Mouse (Mus musculus) midbrain, postnatal 0 days (tissue): ENCODE measurements around the gene Ptgs1. TPM values are rescaled to one million over a fixed set of nuclear protein-coding genes. Genes with fewer than 3 reads are reported as not detected.

Experiments
- ATAC-seq: fragments of 200-750 bp; cut with Nextera tagmentation; 2 replicates; pipeline ENCODE4 v1.8.0; 2017; ENCODE audit warnings: moderate number of reproducible peaks, mild to moderate bottlenecking, moderate TSS enrichment, moderate library complexity; ENCODE audit not compliant: low FRiP score
- DNase-seq: peaks from one replicate; pipeline ENCODE4 v3.0.0-alpha.2; 2015; ENCODE audit warnings: low spot score
- H3K27ac ChIP-seq: fragments of 300-500 bp; sonication (generic); 2 replicates; pipeline ENCODE4 v1.5.1; 2014; ENCODE audit warnings: low read depth, mild to moderate bottlenecking, low read length, mixed read lengths
- H3K27me3 ChIP-seq: fragments of 300-500 bp; sonication (generic); 2 replicates; pipeline ENCODE4 v1.6.1; 2014; ENCODE audit warnings: low read length, control low read depth, mixed read lengths; ENCODE audit not compliant: insufficient read depth
- H3K36me3 ChIP-seq: fragments of 300-500 bp; sonication (generic); 2 replicates; pipeline ENCODE4 v1.6.1; 2014; ENCODE audit warnings: low read length, control low read depth, mixed read lengths; ENCODE audit not compliant: insufficient read depth
- H3K4me1 ChIP-seq: fragments of 300-500 bp; sonication (generic); 2 replicates; pipeline ENCODE4 v1.6.1; 2014; ENCODE audit warnings: mild to moderate bottlenecking, control low read depth, antibody characterized with exemption, low read length, mixed read lengths; ENCODE audit not compliant: insufficient read depth
- H3K4me2 ChIP-seq: fragments of 300-500 bp; sonication (generic); 2 replicates; pipeline ENCODE4 v1.6.1; 2014; ENCODE audit warnings: low read depth, mild to moderate bottlenecking, low read length, mixed read lengths; ENCODE audit not compliant: poor library complexity, severe bottlenecking
- H3K4me3 ChIP-seq: fragments of 300-500 bp; sonication (generic); 2 replicates; pipeline ENCODE4 v1.5.1; 2014; ENCODE audit warnings: low read depth, mild to moderate bottlenecking, low read length, moderate library complexity
- H3K9ac ChIP-seq: fragments of 300-500 bp; sonication (generic); replicated peaks from 2 replicates; pipeline ENCODE4 v1.6.1; 2014; ENCODE audit warnings: mild to moderate bottlenecking, low read length, moderate library complexity, mixed read lengths; ENCODE audit not compliant: poor library complexity, severe bottlenecking
- H3K9me3 ChIP-seq: fragments of 300-500 bp; sonication (generic); 2 replicates; pipeline ENCODE4 v1.6.1; 2016; ENCODE audit warnings: low read length, control low read depth
- CTCF ChIP-seq: IDR thresholded peaks from 2 replicates; pipeline ENCODE4 v1.5.1; 2016; ENCODE audit warnings: antibody characterized with exemption, mild to moderate bottlenecking
- WGBS: fragments of 180-500 bp; shearing (Covaris S2); extraction: QIAGEN DNeasy Blood & Tissue Kit; methylation state at CpG from one replicate; pipeline ENCODE4 v1.1.7; 2014; 5-methylcytosine and 5-hydroxymethylcytosine counted together
- polyA plus RNA-seq: library from polyadenylated mRNA; unstranded; fragments of >200 nt; fragmentation: Nextera tagmentation; extraction: Ambion mirVana; gene quantifications from 2 replicates; pipeline ENCODE4 v1.2.1, GENCODE M21; 2015
- total RNA-seq: library from RNA; depleted of rRNA; stranded (reverse); fragments of >200 nt; gene quantifications from 2 replicates; pipeline ENCODE4 v1.2.3, GENCODE M21; 2014

Ptgs1 gene
- total and polyA plus RNA-seq, 2 experiments from 2014 or later: 6.6 to 10.5 TPM

- no peaks in the 10 kb centered on the region for H3K27me3 ChIP-seq
- H3K9ac ChIP-seq: no peak overlapping the region
- DNase-seq (no peak), ATAC-seq (no peak)
- H3K9me3 ChIP-seq: no peaks in the 10 kb centered on the region
- no peaks in the 10 kb centered on the region for H3K36me3 ChIP-seq
- TF ChIP-seq CTCF: no peak
- WGBS: 63% methylated on average over 5 of the region's 5 CpGs
- no peak overlapping the region for H3K4me2 ChIP-seq
- H3K4me1 ChIP-seq: no peaks in the 10 kb centered on the region
- H3K4me3 ChIP-seq: no peak overlapping the region
- H3K27ac ChIP-seq: no peak overlapping the region
Measured at GRCm38 (mm10) chr2:36243892-36244309, 13.7 kb downstream of the Ptgs1 start.

DNA sequence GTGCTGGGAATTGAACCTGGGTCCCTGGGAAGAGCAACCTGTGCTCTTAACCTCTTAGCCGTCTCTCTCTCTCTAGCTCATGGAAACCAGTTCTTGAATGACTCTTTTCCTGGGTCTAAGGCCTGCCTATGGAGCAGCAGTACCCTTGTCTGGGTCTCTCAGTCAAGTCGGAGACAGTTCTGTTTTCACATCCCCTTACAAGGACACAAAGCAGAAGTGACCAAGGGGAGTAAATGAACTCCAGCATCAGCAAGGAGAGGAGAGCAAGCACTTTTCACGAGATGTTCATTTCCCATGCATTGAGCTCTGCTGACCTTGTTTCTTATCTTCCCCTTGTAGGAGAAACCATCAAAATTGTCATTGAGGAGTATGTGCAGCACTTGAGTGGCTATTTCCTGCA lies 14.5 kb downstream of the Ptgs1 start:
- TF ChIP-seq CTCF: no peak
- no peaks in the 10 kb centered on the region for H3K9me3 ChIP-seq
- no peak overlapping the region for H3K4me2 ChIP-seq
- H3K27me3 ChIP-seq: no peaks in the 10 kb centered on the region
- ATAC-seq (no peak), DNase-seq (no peak)
- no peak overlapping the region for H3K9ac ChIP-seq
- H3K36me3 ChIP-seq: no peaks in the 10 kb centered on the region
- no peaks in the 10 kb centered on the region for H3K4me1 ChIP-seq
- H3K4me3 ChIP-seq: no peak overlapping the region
- no peak overlapping the region for H3K27ac ChIP-seq
- WGBS: 90% methylated on average over 3 of the region's 3 CpGs

DNA sequence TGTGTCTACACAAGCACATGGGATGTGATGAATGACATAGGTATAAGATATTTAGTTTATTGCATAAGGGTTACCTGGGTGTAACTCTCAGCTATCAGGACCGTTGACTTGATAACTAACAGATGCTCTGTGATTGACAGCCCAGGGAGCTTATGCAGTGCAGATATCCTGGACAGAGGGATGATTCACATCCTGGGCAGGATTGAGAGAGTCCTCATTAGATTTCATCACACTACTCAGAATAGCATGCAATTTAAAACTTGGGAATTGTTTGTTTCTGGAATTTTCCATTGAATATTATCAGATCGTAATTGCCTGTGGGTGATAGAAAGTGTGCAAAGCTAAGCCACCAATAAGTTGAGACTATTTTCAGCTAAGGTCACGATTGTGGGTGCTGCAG lies 17.7 kb downstream of the Ptgs1 start:
- no peak overlapping the region for H3K9ac ChIP-seq
- no peaks in the 10 kb centered on the region for H3K36me3 ChIP-seq
- H3K4me1 ChIP-seq: no peaks in the 10 kb centered on the region
- H3K27ac ChIP-seq: no peak overlapping the region
- H3K4me2 ChIP-seq: no peak overlapping the region
- DNase-seq (no peak), ATAC-seq (no peak)
- TF ChIP-seq CTCF: no peak
- H3K9me3 ChIP-seq: no peaks in the 10 kb centered on the region
- 83% methylated on average over 3 of the region's 3 CpGs for WGBS
- H3K27me3 ChIP-seq: no peaks in the 10 kb centered on the region
- H3K4me3 ChIP-seq: no peak overlapping the region

DNA sequence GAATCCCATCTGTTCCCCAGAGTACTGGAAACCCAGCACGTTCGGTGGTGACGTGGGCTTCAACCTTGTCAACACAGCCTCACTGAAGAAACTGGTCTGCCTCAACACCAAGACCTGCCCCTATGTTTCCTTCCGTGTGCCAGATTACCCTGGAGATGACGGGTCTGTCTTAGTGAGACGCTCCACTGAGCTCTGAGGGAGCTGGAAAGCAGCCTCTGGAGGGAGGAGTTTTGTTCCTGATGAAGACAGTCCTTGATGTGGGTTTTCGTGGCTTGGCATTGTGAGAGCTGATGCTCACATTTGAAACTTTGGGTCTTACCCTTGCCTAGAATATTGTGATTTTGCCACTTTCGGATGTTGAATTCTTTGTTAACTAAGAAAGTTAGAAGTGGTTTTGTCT lies 20.9 kb downstream of the Ptgs1 start:
- H3K9me3 ChIP-seq: no peaks in the 10 kb centered on the region
- ATAC-seq (no peak), DNase-seq (no peak)
- no peak overlapping the region for H3K4me3 ChIP-seq
- TF ChIP-seq CTCF: no peak
- no peak overlapping the region for H3K4me2 ChIP-seq
- no peaks in the 10 kb centered on the region for H3K4me1 ChIP-seq
- no peak overlapping the region for H3K9ac ChIP-seq
- H3K27me3 ChIP-seq: no peaks in the 10 kb centered on the region
- H3K27ac ChIP-seq: no peak overlapping the region
- H3K36me3 ChIP-seq: no peaks in the 10 kb centered on the region
- 83% methylated on average over 8 of the region's 8 CpGs for WGBS

- Histone ChIP-seq H3K4me2 (no peak overlapping the region), H3K36me3 (no peaks in the 10 kb centered on the region), H3K27ac (no peak overlapping the region), H3K4me3 (no peak overlapping the region), H3K9me3 (no peaks in the 10 kb centered on the region), H3K9ac (no peak overlapping the region), H3K4me1 (no peaks in the 10 kb centered on the region), H3K27me3 (no peaks in the 10 kb centered on the region)
- TF ChIP-seq CTCF: no peak
- 90% methylated on average over 4 of the region's 4 CpGs for WGBS
- ATAC-seq (no peak), DNase-seq (no peak)
Measured at GRCm38 (mm10) chr2:36252505-36252904, 22.3 kb downstream of the Ptgs1 start.

DNA sequence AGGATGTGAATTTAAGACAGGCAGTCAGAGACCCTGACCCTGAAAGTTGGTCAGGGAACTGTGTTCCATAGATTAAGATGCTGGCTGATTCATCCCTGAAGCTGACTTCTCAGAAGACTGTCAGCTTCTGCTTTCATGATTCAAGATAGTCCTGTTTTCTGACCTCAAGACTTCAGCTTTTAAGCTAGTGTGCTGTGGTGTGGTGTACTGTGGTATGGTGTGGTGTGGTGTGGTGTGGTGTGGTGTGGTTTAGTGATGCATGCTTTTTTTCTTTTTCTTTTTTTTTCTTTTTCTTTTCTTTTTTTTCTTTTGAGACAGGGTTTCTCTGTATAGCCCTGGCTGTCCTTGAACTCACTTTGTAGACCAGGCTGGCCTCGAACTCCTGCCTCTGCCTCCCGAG lies 24.2 kb downstream of the Ptgs1 start:
- Histone ChIP-seq H3K27me3 (no peaks in the 10 kb centered on the region), H3K36me3 (no peaks in the 10 kb centered on the region), H3K9ac (no peak overlapping the region), H3K27ac (no peak overlapping the region), H3K4me3 (no peak overlapping the region), H3K9me3 (no peaks in the 10 kb centered on the region), H3K4me2 (no peak overlapping the region), H3K4me1 (no peaks in the 10 kb centered on the region)
- 78% methylated on average over 2 of the region's 2 CpGs for WGBS
- no peak for DNase-seq
- no peak for TF ChIP-seq CTCF
- ATAC-seq: no peak

GRCm38 (mm10) chr2:36256931-36257330 lies 26.7 kb downstream of the Ptgs1 start:
- no peaks in the 10 kb centered on the region for H3K9me3 ChIP-seq
- H3K4me1 ChIP-seq: no peaks in the 10 kb centered on the region
- H3K4me3 ChIP-seq: no peak overlapping the region
- no peaks in the 10 kb centered on the region for H3K27me3 ChIP-seq
- TF ChIP-seq CTCF: no peak
- H3K27ac ChIP-seq: no peak overlapping the region
- ATAC-seq (no peak), DNase-seq (peak; percentile 38)
- H3K4me2 ChIP-seq: no peak overlapping the region
- H3K36me3 ChIP-seq: no peaks in the 10 kb centered on the region
- no peak overlapping the region for H3K9ac ChIP-seq
